Mouse (Mus musculus) liver, postnatal 0 days (tissue): ENCODE measurements around the gene Cass4.

ENCODE experiments used
- CTCF ChIP-seq: sonication (generic); IDR thresholded peaks from 2 replicates; pipeline ENCODE4 v1.5.1; 2016; ENCODE audit warnings: antibody characterized with exemption, low read depth
- EP300 ChIP-seq: IDR thresholded peaks from 2 replicates; pipeline ENCODE4 v1.6.1; 2016; ENCODE audit warnings: antibody characterized with exemption, low read depth, mild to moderate bottlenecking

DNA sequence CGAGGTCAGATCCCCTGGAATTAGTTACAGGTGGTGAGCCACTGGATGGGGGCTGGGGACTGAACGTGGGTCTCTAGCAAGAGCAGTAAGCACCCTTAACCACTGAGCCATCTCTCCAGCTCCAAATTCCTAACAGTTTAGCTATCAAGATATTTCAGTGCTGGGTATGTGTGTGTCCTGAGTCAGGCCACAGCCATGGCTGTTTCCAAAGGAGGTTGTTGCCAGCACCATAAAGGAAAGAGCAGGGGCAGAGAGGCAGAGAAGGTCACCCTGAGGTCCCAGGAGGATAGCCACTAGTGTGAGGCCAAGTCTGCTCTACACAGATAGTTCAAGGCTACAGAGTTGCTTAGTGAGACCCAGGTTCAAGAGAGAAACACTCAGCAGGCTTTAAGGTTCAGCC lies 67.1 kb downstream of the Cass4 start:
- TF ChIP-seq EP300 (no peak), CTCF (no peak)
